Mouse (Mus musculus): Measurements from ENCODE around the gene Arsg.
A peak's percentile ranks its signal among the peaks of the same experiment; 100 is the strongest.

Arsg gene

GRCm38 (mm10) chr11:109494890-109495770 is 22.0 kb downstream of the Arsg start:
- no peak for ATAC-seq (ENCODE audit: low TSS enrichment)

- no peak for ATAC-seq (ENCODE audit: low TSS enrichment)
Measured at GRCm38 (mm10) chr11:109495771-109496474, 22.7 kb downstream of the Arsg start.

GRCm38 (mm10) chr11:109496475-109496993 is 23.4 kb downstream of the Arsg start:
- ATAC-seq (ENCODE audit: low TSS enrichment) = peak; percentile 20; the same call in 1 of the 2 replicates

- peak; percentile 6; the same call in 1 of the 2 replicates for ATAC-seq (ENCODE audit: low TSS enrichment)
Measured at GRCm38 (mm10) chr11:109496996-109497714, 24.0 kb downstream of the Arsg start.

GRCm38 (mm10) chr11:109497990-109498389 is 24.8 kb downstream of the Arsg start:
- ATAC-seq (ENCODE audit: low TSS enrichment) = no peak

GRCm38 (mm10) chr11:109500206-109500605 is 27.0 kb downstream of the Arsg start:
- ATAC-seq (ENCODE audit: low TSS enrichment) = no peak

GRCm38 (mm10) chr11:109504977-109505376 is 31.8 kb downstream of the Arsg start:
- peak; percentile 79 for ATAC-seq (ENCODE audit: low TSS enrichment)

GRCm38 (mm10) chr11:109505823-109506222 is 32.6 kb downstream of the Arsg start:
- no peak for ATAC-seq (ENCODE audit: low TSS enrichment)

- ATAC-seq (ENCODE audit: low TSS enrichment) = no peak
Measured at GRCm38 (mm10) chr11:109507068-109507467, 33.9 kb downstream of the Arsg start.

- no peak for ATAC-seq (ENCODE audit: low TSS enrichment)
Measured at GRCm38 (mm10) chr11:109512995-109513675, 40.0 kb downstream of the Arsg start.

- ATAC-seq (ENCODE audit: low TSS enrichment) = no peak
Measured at GRCm38 (mm10) chr11:109514064-109514612, 41.0 kb downstream of the Arsg start.

GRCm38 (mm10) chr11:109517330-109517729 is 44.2 kb downstream of the Arsg start:
- no peak for ATAC-seq (ENCODE audit: low TSS enrichment)

GRCm38 (mm10) chr11:109517816-109518215 is 44.6 kb downstream of the Arsg start:
- no peak for ATAC-seq (ENCODE audit: low TSS enrichment)

GRCm38 (mm10) chr11:109520958-109521357 is 47.8 kb downstream of the Arsg start:
- no peak for ATAC-seq (ENCODE audit: low TSS enrichment)

- ATAC-seq (ENCODE audit: low TSS enrichment) = no peak
Measured at GRCm38 (mm10) chr11:109524869-109525268, 51.7 kb downstream of the Arsg start.

- no peak for ATAC-seq (ENCODE audit: low TSS enrichment)
Measured at GRCm38 (mm10) chr11:109525571-109525970, 52.4 kb downstream of the Arsg start.

GRCm38 (mm10) chr11:109530030-109530429 is 56.9 kb downstream of the Arsg start:
- no peak for ATAC-seq (ENCODE audit: low TSS enrichment)

GRCm38 (mm10) chr11:109535966-109536365 is 62.8 kb downstream of the Arsg start:
- no peak for ATAC-seq (ENCODE audit: low TSS enrichment)

- no peak for ATAC-seq (ENCODE audit: low TSS enrichment)
Measured at GRCm38 (mm10) chr11:109536939-109537338, 63.8 kb downstream of the Arsg start.

GRCm38 (mm10) chr11:109539290-109539689 is 66.1 kb downstream of the Arsg start:
- ATAC-seq (ENCODE audit: low TSS enrichment) = no peak

- no peak for ATAC-seq (ENCODE audit: low TSS enrichment)
Measured at GRCm38 (mm10) chr11:109543466-109543865, 70.3 kb downstream of the Arsg start.

Data from frontal cortex, adult (tissue).